Mouse (Mus musculus): Measurements from ENCODE around the gene Ggn. TPM values are rescaled to one million over a fixed set of nuclear protein-coding genes. Genes with fewer than 3 reads are reported as not detected.

Ggn gene
- polyA plus RNA-seq (2015; fragmentation: Nextera tagmentation; extraction: Ambion mirVana), result 0.27 and 0.34 TPM in 2 replicates

GRCm38 (mm10) chr7:29170066-29170754, at the start of gene Ggn, which contains the start of gene Spred3:
Ggn (plus strand) TSS chr7:29170210.
Spred3 (minus strand) TSS chr7:29170411.
- under 1% methylated on average over 30 of the region's 30 CpGs for WGBS
- Histone ChIP-seq H3K27me3 (replicated peaks; ENCODE audit: control insufficient read depth, insufficient read depth, low read length) (peaks cover 27% of the 10 kb centered on the region), H3K27ac (ENCODE audit: low read depth, low read length) (no peak within 1 kb of the TSS), H3K9ac (ENCODE audit: low read depth, low read length) (peak within 1 kb of the TSS; percentile 41), H3K4me1 (replicated peaks; ENCODE audit: control insufficient read depth, insufficient read depth, low read length) (0 out of 2 replicates have a peak, but pooled peaks cover 4% of the 10 kb centered on the region), H3K9me3 (ENCODE audit: control insufficient read depth) (no peaks in the 10 kb centered on the region), H3K4me2 (replicated peaks; ENCODE audit: low read depth) (peak within 1 kb of the TSS; percentile 71), H3K4me3 (ENCODE audit: low read depth, low read length) (peak within 1 kb of the TSS; percentile 53), H3K36me3 (ENCODE audit: control insufficient read depth, insufficient read depth) (peaks cover 27% of the 10 kb centered on the region)
- 0 out of 2 replicates have a peak, but pooled peaks have one; percentile 13 for TF ChIP-seq CTCF (IDR thresholded peaks at IDR 0.05; ENCODE audit: low read depth)
- ATAC-seq, result peak; percentile 64

- Histone ChIP-seq H3K36me3 (ENCODE audit: control insufficient read depth, insufficient read depth) (no peaks in the 10 kb centered on the region), H3K9ac (ENCODE audit: low read depth, low read length) (no peak overlapping the region), H3K27me3 (replicated peaks; ENCODE audit: control insufficient read depth, insufficient read depth, low read length) (no peaks in the 10 kb centered on the region), H3K4me1 (replicated peaks; ENCODE audit: control insufficient read depth, insufficient read depth, low read length) (0 out of 2 replicates have a peak, but pooled peaks cover 3% of the 10 kb centered on the region), H3K4me3 (ENCODE audit: low read depth, low read length) (no peak overlapping the region), H3K9me3 (ENCODE audit: control insufficient read depth) (no peaks in the 10 kb centered on the region), H3K4me2 (replicated peaks; ENCODE audit: low read depth) (no peak overlapping the region), H3K27ac (ENCODE audit: low read depth, low read length) (no peak overlapping the region)
- TF ChIP-seq CTCF (IDR thresholded peaks at IDR 0.05; ENCODE audit: low read depth), result no peak
- 85% methylated on average over 9 of the region's 9 CpGs for WGBS
- no peak for ATAC-seq
Measured at GRCm38 (mm10) chr7:29122821-29123220, 47.2 kb upstream of the Ggn start.

GRCm38 (mm10) chr7:29123531-29124358, 46.3 kb upstream of the Ggn start:
- Histone ChIP-seq H3K27ac (ENCODE audit: low read depth, low read length) (no peak overlapping the region), H3K4me1 (replicated peaks; ENCODE audit: control insufficient read depth, insufficient read depth, low read length) (0 out of 2 replicates have a peak, but pooled peaks cover 3% of the 10 kb centered on the region), H3K36me3 (ENCODE audit: control insufficient read depth, insufficient read depth) (no peaks in the 10 kb centered on the region), H3K4me3 (ENCODE audit: low read depth, low read length) (no peak overlapping the region), H3K4me2 (replicated peaks; ENCODE audit: low read depth) (peak overlapping the region; percentile 61), H3K9ac (ENCODE audit: low read depth, low read length) (no peak overlapping the region), H3K9me3 (ENCODE audit: control insufficient read depth) (no peaks in the 10 kb centered on the region), H3K27me3 (replicated peaks; ENCODE audit: control insufficient read depth, insufficient read depth, low read length) (no peaks in the 10 kb centered on the region)
- ATAC-seq, result no peak
- 55% methylated on average over 5 of the region's 5 CpGs for WGBS
- TF ChIP-seq CTCF (IDR thresholded peaks at IDR 0.05; ENCODE audit: low read depth), result no peak

GRCm38 (mm10) chr7:29124970-29125369, 45.0 kb upstream of the Ggn start, which contains the start of gene Ryr1:
Ryr1 (minus strand) TSS chr7:29125179.
- H3K27me3 ChIP-seq (replicated peaks; ENCODE audit: control insufficient read depth, insufficient read depth, low read length), result no peaks in the 10 kb centered on the region
- 0 out of 2 replicates have a peak, but pooled peaks cover 3% of the 10 kb centered on the region for H3K4me1 ChIP-seq (replicated peaks; ENCODE audit: control insufficient read depth, insufficient read depth, low read length)
- peak within 1 kb of the TSS; percentile 31 for H3K4me3 ChIP-seq (ENCODE audit: low read depth, low read length)
- H3K9ac ChIP-seq (ENCODE audit: low read depth, low read length), result no peak within 1 kb of the TSS
- peak within 1 kb of the TSS; percentile 61 for H3K4me2 ChIP-seq (replicated peaks; ENCODE audit: low read depth)
- peak; percentile 75 for ATAC-seq
- no peaks in the 10 kb centered on the region for H3K9me3 ChIP-seq (ENCODE audit: control insufficient read depth)
- 2% methylated on average over 16 of the region's 16 CpGs for WGBS
- no peak for TF ChIP-seq CTCF (IDR thresholded peaks at IDR 0.05; ENCODE audit: low read depth)
- H3K36me3 ChIP-seq (ENCODE audit: control insufficient read depth, insufficient read depth), result no peaks in the 10 kb centered on the region
- no peak within 1 kb of the TSS for H3K27ac ChIP-seq (ENCODE audit: low read depth, low read length)

GRCm38 (mm10) chr7:29126173-29126915, 43.7 kb upstream of the Ggn start:
- peak; percentile 50 for ATAC-seq
- WGBS, result 10% methylated on average over 7 of the region's 7 CpGs
- Histone ChIP-seq H3K27me3 (replicated peaks; ENCODE audit: control insufficient read depth, insufficient read depth, low read length) (no peaks in the 10 kb centered on the region), H3K36me3 (ENCODE audit: control insufficient read depth, insufficient read depth) (no peaks in the 10 kb centered on the region), H3K9ac (ENCODE audit: low read depth, low read length) (no peak overlapping the region), H3K4me1 (replicated peaks; ENCODE audit: control insufficient read depth, insufficient read depth, low read length) (0 out of 2 replicates have a peak, but pooled peaks cover 3% of the 10 kb centered on the region), H3K9me3 (ENCODE audit: control insufficient read depth) (no peaks in the 10 kb centered on the region), H3K4me2 (replicated peaks; ENCODE audit: low read depth) (no peak overlapping the region), H3K4me3 (ENCODE audit: low read depth, low read length) (no peak overlapping the region), H3K27ac (ENCODE audit: low read depth, low read length) (no peak overlapping the region)
- peak; percentile 81 for TF ChIP-seq CTCF (IDR thresholded peaks at IDR 0.05; ENCODE audit: low read depth)

All from intestine, postnatal 0 days (tissue).